Mouse (Mus musculus) bone marrow macrophage, adult 2 months (primary cell): Measurements from ENCODE around the gene F13a1.

Experiments
- CTCF ChIP-seq: IDR thresholded peaks from 2 replicates; pipeline ENCODE4 v1.5.1; 2012; ENCODE audit warnings: low read depth, mild to moderate bottlenecking, low read length, moderate library complexity
- POLR2A ChIP-seq: IDR thresholded peaks from 2 replicates; pipeline ENCODE4 v1.6.1; 2012; ENCODE audit warnings: mild to moderate bottlenecking, low read depth, low read length, borderline replicate concordance

DNA sequence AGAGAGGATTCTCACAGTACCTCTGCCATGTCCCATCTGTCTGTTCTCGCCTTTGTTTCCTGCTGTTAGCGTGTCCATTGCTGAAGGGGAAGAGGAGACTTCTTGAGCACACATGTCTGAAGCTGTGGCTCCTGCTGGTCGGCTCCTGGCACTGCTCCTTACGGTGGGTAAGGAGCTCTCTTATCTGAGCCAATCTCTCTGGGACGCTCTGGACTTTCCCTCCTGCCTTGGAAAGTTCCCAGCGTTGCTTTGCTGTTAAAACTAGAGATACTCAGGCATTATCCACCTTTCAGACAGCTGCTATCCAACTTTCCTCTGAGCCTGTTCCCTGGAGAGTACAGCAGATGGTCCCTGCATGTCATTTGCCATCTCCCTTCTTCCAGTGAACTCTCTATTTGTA lies 39.1 kb upstream of the F13a1 start:
- no peak for TF ChIP-seq CTCF
- no peak for TF ChIP-seq POLR2A
